Mouse (Mus musculus) liver, embryonic 14.5 days (tissue): ENCODE data around the gene Stag1.
A peak's percentile ranks its signal among the peaks of the same experiment; 100 is the strongest.

ENCODE experiments used
- CTCF ChIP-seq: IDR thresholded peaks from 2 replicates; pipeline ENCODE4 v1.5.1; 2016; ENCODE audit warnings: antibody characterized with exemption, low read depth, control low read depth
- EP300 ChIP-seq: IDR thresholded peaks from 2 replicates; pipeline ENCODE4 v1.6.1; 2016; ENCODE audit warnings: antibody characterized with exemption, low read depth

- TF ChIP-seq EP300, result peak; percentile 69
- TF ChIP-seq CTCF, result peak; percentile 93
Measured at GRCm38 (mm10) chr9:100642840-100643697, 45.5 kb downstream of the Stag1 start.
